Mouse (Mus musculus) spleen, postnatal 4 days (tissue): ENCODE data around the gene Rad17.

ENCODE experiments used
- DNase-seq, 2 experiments: peaks; one replicate each; pipeline ENCODE4 v3.0.0; 2022; ENCODE audit warnings: low spot score in 2 of 2

The Rad17 gene

DNA sequence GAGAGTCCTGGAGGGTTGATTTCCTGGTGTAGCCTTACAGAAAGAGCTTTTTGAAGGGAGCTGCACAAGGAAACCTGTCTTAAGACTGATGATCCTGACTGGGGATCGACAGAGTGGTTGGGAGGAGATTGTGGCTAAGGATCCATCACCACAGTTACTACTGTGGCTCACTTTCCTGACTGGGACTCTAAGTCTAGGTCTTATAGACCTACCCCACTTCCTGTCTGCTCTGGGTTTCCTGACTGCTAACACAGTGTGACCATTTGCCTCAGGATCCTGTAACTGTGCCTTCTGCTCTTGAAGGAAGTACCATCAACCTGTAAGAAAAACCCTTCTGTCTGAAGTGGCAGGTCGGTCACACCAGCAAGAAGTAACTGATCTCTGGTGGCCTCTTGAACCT lies 80.1 kb downstream of the Rad17 start:
- DNase-seq = no peak

DNA sequence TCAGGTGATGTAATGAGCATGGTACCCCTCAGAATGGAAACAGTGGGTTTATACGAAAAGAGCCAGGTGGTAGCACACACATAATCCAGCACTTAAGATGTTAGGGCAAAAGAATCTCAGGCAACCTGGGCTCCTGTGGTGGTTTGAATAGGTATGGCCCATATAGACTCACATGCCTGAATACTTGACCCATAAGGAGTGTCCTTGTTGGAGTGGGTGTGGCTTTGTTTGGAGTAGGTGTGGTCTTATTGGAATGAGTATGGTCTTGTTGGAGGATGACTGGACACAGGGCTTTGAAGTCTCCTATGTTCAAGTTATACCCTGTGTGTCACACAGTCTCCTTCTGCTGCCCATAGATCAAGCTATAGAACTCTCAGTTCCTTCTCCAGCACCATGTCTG lies 82.5 kb downstream of the Rad17 start:
- no peak for DNase-seq
